Mouse (Mus musculus) liver, adult 2 months (tissue): ENCODE measurements at regions not wholly inside any gene's neighbourhood (a gene's known extent, or its start where the extent isn't known, plus 50 kb on each side); places are given as distances from the start of the nearest gene placed in this dataset.

Source experiments
- CTCF ChIP-seq: fragments of 200-500 bp; IDR thresholded peaks from 2 replicates; pipeline ENCODE4 v1.5.1; 2011; ENCODE audit warnings: low read depth, low read length, control low read depth
- POLR2A ChIP-seq: fragments of 200-500 bp; IDR thresholded peaks from 2 replicates; pipeline ENCODE4 v1.6.1; 2011; ENCODE audit warnings: low read length, control low read depth; ENCODE audit not compliant: insufficient read depth; ENCODE audit errors: extremely low read depth

GRCm38 (mm10) chr11:114281846-114282245 is 215.0 kb upstream of the Sdk2 start:
- TF ChIP-seq POLR2A (no peak), CTCF (no peak)
